Mouse (Mus musculus) heart, adult 2 months (tissue): ENCODE measurements at regions not wholly inside any gene's neighbourhood (a gene's known extent, or its start where the extent isn't known, plus 50 kb on each side); places are given as distances from the start of the nearest gene placed in this dataset.

ENCODE experiments used
- DNase-seq, 2 experiments: peaks; one replicate each; pipeline ENCODE4 v3.0.0; 2021
- H3K27ac ChIP-seq: fragments of 200-600 bp; 2 replicates; pipeline ENCODE4 v1.8.1; 2022
- H3K27me3 ChIP-seq: fragments of 200-500 bp; 2 replicates; pipeline ENCODE4 v1.6.1; 2012; ENCODE audit warnings: mild to moderate bottlenecking, low read length, inconsistent platforms, mixed read lengths; ENCODE audit not compliant: control insufficient read depth, insufficient read depth
- H3K36me3 ChIP-seq: fragments of 200-500 bp; 2 replicates; pipeline ENCODE4 v1.6.1; 2012; ENCODE audit warnings: low read length, inconsistent platforms; ENCODE audit not compliant: control insufficient read depth, insufficient read depth
- H3K4me1 ChIP-seq: fragments of 200-500 bp; 2 replicates; pipeline ENCODE4 v1.6.1; 2011; ENCODE audit warnings: low read length; ENCODE audit not compliant: control insufficient read depth, insufficient read depth
- H3K4me3 ChIP-seq: fragments of 200-600 bp; 2 replicates; pipeline ENCODE4 v1.8.1; 2022
- H3K79me2 ChIP-seq: fragments of 200-500 bp; replicated peaks from 2 replicates; pipeline ENCODE4 v1.6.1; 2012; ENCODE audit warnings: mild to moderate bottlenecking, inconsistent platforms, low read length, moderate library complexity, mixed read lengths; ENCODE audit not compliant: control insufficient read depth, insufficient read depth
- H3K9ac ChIP-seq: fragments of 200-500 bp; 2 replicates; pipeline ENCODE4 v1.6.1; 2012; ENCODE audit warnings: low read depth, mild to moderate bottlenecking, control low read depth, inconsistent platforms, low read length, mixed read lengths
- CTCF ChIP-seq: fragments of 200-600 bp; IDR thresholded peaks from 2 replicates; pipeline ENCODE4 v1.8.1; 2022; ENCODE audit warnings: antibody characterized with exemption, mild to moderate bottlenecking, moderate library complexity
- EP300 ChIP-seq: fragments of 200-500 bp; IDR thresholded peaks from 2 replicates; pipeline ENCODE4 v1.6.1; 2011; ENCODE audit warnings: low read depth, low read length, control low read depth; ENCODE audit not compliant: insufficient read depth
- POLR2A ChIP-seq: fragments of 200-500 bp; IDR thresholded peaks from 2 replicates; pipeline ENCODE4 v1.6.1; 2011; ENCODE audit warnings: mild to moderate bottlenecking, low read depth, low read length, control low read depth; ENCODE audit not compliant: insufficient read depth
- WGBS: fragments of 180-500 bp; shearing (Covaris S2); methylation state at CpG from one replicate; pipeline ENCODE4 v1.1.7; 2018; 5-methylcytosine and 5-hydroxymethylcytosine counted together
- intact Hi-C: fragments of 180-260 bp; cut with DNase I; formaldehyde crosslinking; loops from one replicate; pipeline ENCODE4 v1.15.1; 2025

GRCm38 (mm10) chr9:122496482-122496985 is 145.1 kb downstream of the Abhd5 start:
- intact Hi-C loops = no loop called here
- Histone ChIP-seq H3K79me2 (no peaks in the 10 kb centered on the region), H3K27ac (no peak overlapping the region), H3K36me3 (no peaks in the 10 kb centered on the region), H3K9ac (no peak overlapping the region), H3K4me1 (no peaks in the 10 kb centered on the region), H3K4me3 (no peak overlapping the region), H3K27me3 (no peaks in the 10 kb centered on the region)
- 73% methylated on average over 2 of the region's 2 CpGs for WGBS
- no peak for DNase-seq
- TF ChIP-seq POLR2A (no peak), CTCF (no peak), EP300 (no peak)

- H3K27me3 ChIP-seq = peaks cover 1% of the 10 kb centered on the region; the same call in 1 of the 2 replicates
- intact Hi-C loops = no loop called here
- H3K4me1 ChIP-seq = no peaks in the 10 kb centered on the region
These were observed 150.5 kb downstream of the Abhd5 start for GRCm38 (mm10) chr9:122501864-122502341.

GRCm38 (mm10) chr9:122521569-122521968 is 170.2 kb downstream of the Abhd5 start:
- Histone ChIP-seq H3K79me2 (no peaks in the 10 kb centered on the region), H3K4me1 (no peaks in the 10 kb centered on the region), H3K36me3 (no peaks in the 10 kb centered on the region), H3K27me3 (no peaks in the 10 kb centered on the region), H3K4me3 (no peak overlapping the region), H3K9ac (no peak overlapping the region), H3K27ac (no peak overlapping the region)
- peak in 1 of 2 experiments; percentile 3 for DNase-seq
- intact Hi-C loops = no loop called here
- TF ChIP-seq EP300 = no peak
- TF ChIP-seq POLR2A = no peak
- no peak for TF ChIP-seq CTCF
- WGBS = 29% methylated on average over 5 of the region's 5 CpGs

More at GRCm38 (mm10) chr9:122501864-122502341, 150.5 kb downstream of the Abhd5 start:
- Histone ChIP-seq H3K27ac (no peak overlapping the region), H3K36me3 (no peaks in the 10 kb centered on the region), H3K9ac (no peak overlapping the region), H3K4me3 (no peak overlapping the region), H3K79me2 (no peaks in the 10 kb centered on the region)
- WGBS = 55% methylated on average over 13 of the region's 13 CpGs
- DNase-seq = no peak
- TF ChIP-seq POLR2A (no peak), CTCF (no peak), EP300 (no peak)

- Histone ChIP-seq H3K36me3 (no peaks in the 10 kb centered on the region), H3K79me2 (no peaks in the 10 kb centered on the region), H3K4me3 (no peak overlapping the region), H3K27ac (no peak overlapping the region), H3K27me3 (no peaks in the 10 kb centered on the region), H3K9ac (no peak overlapping the region), H3K4me1 (no peaks in the 10 kb centered on the region)
- WGBS = 40% methylated on average over 10 of the region's 10 CpGs
- intact Hi-C loops = no loop called here
- DNase-seq = no peak
- TF ChIP-seq EP300 = no peak
- no peak for TF ChIP-seq POLR2A
- TF ChIP-seq CTCF = no peak
These were observed 174.2 kb downstream of the Abhd5 start for GRCm38 (mm10) chr9:122525621-122526055.

GRCm38 (mm10) chr9:122528267-122528666 is 176.9 kb downstream of the Abhd5 start:
- H3K27ac ChIP-seq = no peak overlapping the region
- intact Hi-C loops = no loop called here
- 59% methylated on average over 6 of the region's 6 CpGs for WGBS

GRCm38 (mm10) chr9:122529721-122530120 is 178.3 kb downstream of the Abhd5 start:
- Histone ChIP-seq H3K79me2 (no peaks in the 10 kb centered on the region), H3K9ac (no peak overlapping the region), H3K27me3 (no peaks in the 10 kb centered on the region), H3K4me1 (no peaks in the 10 kb centered on the region), H3K4me3 (no peak overlapping the region), H3K27ac (no peak overlapping the region), H3K36me3 (no peaks in the 10 kb centered on the region)
- TF ChIP-seq EP300 = no peak
- TF ChIP-seq CTCF = no peak
- no peak for TF ChIP-seq POLR2A
- intact Hi-C loops = no loop called here
- DNase-seq = peak in 1 of 2 experiments; percentile 1

More at GRCm38 (mm10) chr9:122528267-122528666, 176.9 kb downstream of the Abhd5 start:
- no peaks in the 10 kb centered on the region for H3K36me3 ChIP-seq
- H3K4me1 ChIP-seq = no peaks in the 10 kb centered on the region
- no peak for TF ChIP-seq CTCF
- no peak for TF ChIP-seq EP300
- no peak for TF ChIP-seq POLR2A
- H3K9ac ChIP-seq = no peak overlapping the region
- no peaks in the 10 kb centered on the region for H3K27me3 ChIP-seq
- no peaks in the 10 kb centered on the region for H3K79me2 ChIP-seq
- no peak overlapping the region for H3K4me3 ChIP-seq
- DNase-seq = no peak

GRCm38 (mm10) chr9:122531806-122532205 is 180.4 kb downstream of the Abhd5 start:
- intact Hi-C loops = no loop called here
- TF ChIP-seq POLR2A (no peak), EP300 (no peak), CTCF (no peak)

More at GRCm38 (mm10) chr9:122531806-122532205, 180.4 kb downstream of the Abhd5 start:
- H3K27me3 ChIP-seq = no peaks in the 10 kb centered on the region
- no peak overlapping the region for H3K27ac ChIP-seq
- no peak overlapping the region for H3K9ac ChIP-seq
- H3K4me1 ChIP-seq = no peaks in the 10 kb centered on the region
- no peak overlapping the region for H3K4me3 ChIP-seq
- no peaks in the 10 kb centered on the region for H3K36me3 ChIP-seq
- WGBS = 66% methylated on average over 2 of the region's 2 CpGs
- no peaks in the 10 kb centered on the region for H3K79me2 ChIP-seq
- no peak for DNase-seq
